Mouse (Mus musculus) heart, adult 2 months (tissue): ENCODE measurements around the gene Hip1r.

Experiments
- CTCF ChIP-seq: fragments of 200-600 bp; IDR thresholded peaks from 2 replicates; pipeline ENCODE4 v1.8.1; 2022; ENCODE audit warnings: antibody characterized with exemption, mild to moderate bottlenecking, moderate library complexity
- EP300 ChIP-seq: fragments of 200-500 bp; IDR thresholded peaks from 2 replicates; pipeline ENCODE4 v1.6.1; 2011; ENCODE audit warnings: low read depth, low read length, control low read depth; ENCODE audit not compliant: insufficient read depth
- POLR2A ChIP-seq: fragments of 200-500 bp; IDR thresholded peaks from 2 replicates; pipeline ENCODE4 v1.6.1; 2011; ENCODE audit warnings: mild to moderate bottlenecking, low read depth, low read length, control low read depth; ENCODE audit not compliant: insufficient read depth

GRCm38 (mm10) chr5:123933957-123934591 lies 39.4 kb upstream of the Hip1r start:
- TF ChIP-seq CTCF (peak; percentile 57), EP300 (no peak), POLR2A (no peak)
